In the genomic region with DNA sequence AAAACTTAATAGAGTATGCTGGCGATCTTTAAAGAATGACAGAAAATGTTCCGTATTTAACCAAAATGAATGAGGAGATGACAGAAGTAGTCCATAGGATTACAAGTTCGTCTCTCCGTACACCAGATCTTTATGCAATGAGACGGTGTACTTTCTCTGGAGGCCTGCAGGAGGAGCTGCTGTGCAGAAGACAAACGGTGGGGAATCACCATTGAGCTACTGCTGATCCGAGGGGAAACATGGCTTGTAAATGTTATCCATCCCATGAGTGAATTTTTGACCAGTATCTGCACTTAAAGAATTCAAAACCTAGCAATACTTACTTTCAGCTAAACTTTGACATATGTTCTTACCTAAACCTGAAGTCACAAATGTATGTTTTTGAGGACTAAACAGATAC, we compare ENCODE assay signal across 8 mouse cellular contexts.
DNase-seq lines count a peak whose midpoint lies in the region; ATAC-seq and TF ChIP-seq lines count a peak whose summit lies in the region.

No protein-coding gene starts in this region.

- H3K9me3 ChIP-seq in MEL (replicated peaks; ENCODE audit: insufficient read depth, low read length), result no peaks in the 10 kb centered on the region

- H3K4me3 ChIP-seq in MEL (ENCODE audit: control insufficient read depth in 1 of 2, insufficient read depth in 1 of 2, low read depth in 2 of 2, low read length in 2 of 2), result no peak overlapping the region
- no peak overlapping the region for H3K4me3 ChIP-seq in small intestine, adult 2 months (ENCODE audit: low read depth, low read length)

- no peaks in the 10 kb centered on the region for H3K4me1 ChIP-seq in MEL (ENCODE audit: control insufficient read depth in 1 of 2, insufficient read depth in 2 of 2, low read length in 2 of 2)
- no peaks in the 10 kb centered on the region for H3K4me1 ChIP-seq in small intestine, adult 2 months (ENCODE audit: control insufficient read depth, insufficient read depth, insufficient read length, low read length)

- H3K9ac ChIP-seq in MEL (ENCODE audit: control insufficient read depth, low read depth, low read length, poor library complexity, severe bottlenecking), result no peak overlapping the region

- intact Hi-C loops in left cerebral cortex, postnatal 10 days (cut with DNase I), result loop anchor here (10.0 kb wide), 2 partner anchors 227 to 327 kb away; no protein-coding TSS in a partner anchor
- intact Hi-C loops in heart, postnatal 14 days (cut with DNase I), result loop anchor here (1.0 to 10.0 kb wide), 3 partner anchors 223 to 517 kb away; no protein-coding TSS in a partner anchor

- TF ChIP-seq EP300 in MEL (IDR thresholded peaks at IDR 0.05; ENCODE audit: low read depth in 1 of 2, low read length in 2 of 2), result no peak

- no peak for ATAC-seq in activated CD4-positive, CD25-positive, alpha-beta regulatory T cell, adult 4 months

- H3K36me3 ChIP-seq in MEL (ENCODE audit: control insufficient read depth in 1 of 2, insufficient read depth in 2 of 2, low read length in 2 of 2), result no peaks in the 10 kb centered on the region
- H3K36me3 ChIP-seq in small intestine, adult 2 months (ENCODE audit: control insufficient read depth, insufficient read depth, low read length), result no peaks in the 10 kb centered on the region

- peak; percentile 23 to 40 (median 33); a peak in 5 of 6 replicates for TF ChIP-seq CTCF in MEL (IDR thresholded peaks at IDR 0.05 in 2 of 3, conservative IDR thresholded peaks at IDR 0.05 in 1 of 3; ENCODE audit: control insufficient read depth in 1 of 3, insufficient read depth in 1 of 3, low read depth in 2 of 3, low read length in 3 of 3, poor library complexity in 1 of 3, severe bottlenecking in 1 of 3)
- TF ChIP-seq CTCF in small intestine, adult 2 months (IDR thresholded peaks at IDR 0.05; ENCODE audit: extremely low read depth, insufficient read length, insufficient replicate concordance, low read depth, low read length), result peak; percentile 29; the same call in 1 of the 2 replicates

- peak; percentile 16 for TF ChIP-seq RAD21 in MEL (IDR thresholded peaks at IDR 0.05; ENCODE audit: low read depth, low read length)

- H3K27me3 ChIP-seq in MEL (ENCODE audit: control insufficient read depth in 1 of 2, insufficient read depth in 2 of 2, low read length in 2 of 2), result no peaks in the 10 kb centered on the region
- no peaks in the 10 kb centered on the region for H3K27me3 ChIP-seq in small intestine, adult 2 months (ENCODE audit: control insufficient read depth, insufficient read depth, low read length)

- no peak overlapping the region for H3K27ac ChIP-seq in MEL (ENCODE audit: control insufficient read depth, low read depth, low read length)
- H3K27ac ChIP-seq in small intestine, adult 2 months (ENCODE audit: insufficient read depth, low read depth, low read length), result no peak overlapping the region

- WGBS in small intestine, adult 2 months, result 57% methylated on average over 7 of the region's 7 CpGs

- TF ChIP-seq POLR2A in MEL (IDR thresholded peaks at IDR 0.05; ENCODE audit: control insufficient read depth in 1 of 2, insufficient read depth in 1 of 2, low read depth in 1 of 2, low read length in 2 of 2, poor library complexity in 1 of 2), result no peak
- no peak for TF ChIP-seq POLR2A in small intestine, adult 2 months (IDR thresholded peaks at IDR 0.05; ENCODE audit: low read depth, low read length)

- H3K79me2 ChIP-seq in MEL (ENCODE audit: control insufficient read depth, insufficient read depth, low read length, poor library complexity), result no peaks in the 10 kb centered on the region

- DNase-seq in cerebellum, adult 18-20 months, result peak; percentile 25 to 26
- DNase-seq in cerebellum, adult 11-12 months, result no peak
- DNase-seq in left cerebral cortex, adult 18-20 months (ENCODE audit: low spot score in 2 of 2), result peak; percentile 29 to 63
- no peak for DNase-seq in left cerebral cortex, postnatal 10 days (ENCODE audit: extremely low spot score in 1 of 2, low spot score in 2 of 2)
- no peak for DNase-seq in MEL (ENCODE audit: low read depth, low spot score)
- DNase-seq in heart, postnatal 14 days, result peak; percentile 40 to 55

TF ChIP-seq in MEL, 35 proteins besides CTCF, POLR2A, EP300 and RAD21:
- TF ChIP-seq SMC3 (IDR thresholded peaks at IDR 0.05; ENCODE audit: low read depth, low read length), result 0 out of 2 replicates have a peak, but pooled peaks have one; percentile 16
- no peak for TF ChIP-seq ELF1 (IDR thresholded peaks at IDR 0.05; ENCODE audit: low read depth, low read length)
- no peak for TF ChIP-seq GABPA (IDR thresholded peaks at IDR 0.05; ENCODE audit: low read depth, low read length)

Comparison
In these comparisons a context has a peak if more than half of its experiments do, and no peak if none do; other contexts are left out.
1. DNase-seq: peak in cerebellum, adult 18-20 months (2 of 2), left cerebral cortex, adult 18-20 months (2 of 2) and heart, postnatal 14 days (2 of 2); none in cerebellum, adult 11-12 months (single experiment), left cerebral cortex, postnatal 10 days (0 of 2) and MEL (single experiment).